Mouse (Mus musculus) ES-Bruce4 (cell line): ENCODE results near the gene Smg1. TPM values are rescaled to one million over a fixed set of nuclear protein-coding genes. Genes with fewer than 3 reads are reported as not detected.
A peak's percentile ranks its signal among the peaks of the same experiment; 100 is the strongest.

Experiments
- H3K27ac ChIP-seq: 2 replicates; pipeline ENCODE4 v1.5.1; 2012; ENCODE audit warnings: low read length, inconsistent platforms; ENCODE audit not compliant: insufficient read depth
- H3K27me3 ChIP-seq: 2 replicates; pipeline ENCODE4 v1.6.1; 2012; ENCODE audit warnings: mild to moderate bottlenecking, low read length, inconsistent platforms; ENCODE audit not compliant: control insufficient read depth, poor library complexity, insufficient read depth, severe bottlenecking
- H3K36me3 ChIP-seq: 2 replicates; pipeline ENCODE4 v1.6.1; 2012; ENCODE audit warnings: inconsistent platforms, mild to moderate bottlenecking, low read length, moderate library complexity; ENCODE audit not compliant: control insufficient read depth, poor library complexity, insufficient read depth, severe bottlenecking
- H3K4me1 ChIP-seq: one replicate; pipeline ENCODE4 v1.8.1; 2011; ENCODE audit warnings: low read length; ENCODE audit not compliant: control insufficient read depth, insufficient read depth
- H3K4me3 ChIP-seq: 2 replicates; pipeline ENCODE4 v1.5.1; 2011; ENCODE audit warnings: low read depth, mild to moderate bottlenecking, low read length
- H3K9ac ChIP-seq: 2 replicates; pipeline ENCODE4 v1.6.1; 2012; ENCODE audit warnings: low read depth, mild to moderate bottlenecking, inconsistent platforms; ENCODE audit not compliant: poor library complexity, severe bottlenecking
- H3K9me3 ChIP-seq: replicated peaks from 2 replicates; pipeline ENCODE4 v1.6.1; 2012; ENCODE audit warnings: mild to moderate bottlenecking, low read length, inconsistent platforms; ENCODE audit not compliant: control insufficient read depth, poor library complexity, insufficient read depth, severe bottlenecking
- CTCF ChIP-seq: IDR thresholded peaks from one replicate; pipeline ENCODE4 v1.8.1; 2011; ENCODE audit warnings: low read depth, low read length
- EP300 ChIP-seq: IDR thresholded peaks from 2 replicates; pipeline ENCODE4 v1.6.1; 2011; ENCODE audit warnings: low read depth, low read length; ENCODE audit not compliant: insufficient read depth
- POLR2A ChIP-seq: IDR thresholded peaks from one replicate; pipeline ENCODE4 v1.8.1; 2011; ENCODE audit warnings: low read length; ENCODE audit not compliant: insufficient read depth
- polyA plus RNA-seq: library from polyadenylated mRNA; stranded (reverse); fragments of >200 nt; gene quantifications from 2 replicates; pipeline ENCODE4 v1.2.4, GENCODE M21; 2011; ENCODE audit warnings: low read depth; ENCODE audit not compliant: missing spikeins, insufficient read depth, insufficient read length

Smg1 gene
- 87.1 and 90.8 TPM in 2 replicates for polyA plus RNA-seq

DNA sequence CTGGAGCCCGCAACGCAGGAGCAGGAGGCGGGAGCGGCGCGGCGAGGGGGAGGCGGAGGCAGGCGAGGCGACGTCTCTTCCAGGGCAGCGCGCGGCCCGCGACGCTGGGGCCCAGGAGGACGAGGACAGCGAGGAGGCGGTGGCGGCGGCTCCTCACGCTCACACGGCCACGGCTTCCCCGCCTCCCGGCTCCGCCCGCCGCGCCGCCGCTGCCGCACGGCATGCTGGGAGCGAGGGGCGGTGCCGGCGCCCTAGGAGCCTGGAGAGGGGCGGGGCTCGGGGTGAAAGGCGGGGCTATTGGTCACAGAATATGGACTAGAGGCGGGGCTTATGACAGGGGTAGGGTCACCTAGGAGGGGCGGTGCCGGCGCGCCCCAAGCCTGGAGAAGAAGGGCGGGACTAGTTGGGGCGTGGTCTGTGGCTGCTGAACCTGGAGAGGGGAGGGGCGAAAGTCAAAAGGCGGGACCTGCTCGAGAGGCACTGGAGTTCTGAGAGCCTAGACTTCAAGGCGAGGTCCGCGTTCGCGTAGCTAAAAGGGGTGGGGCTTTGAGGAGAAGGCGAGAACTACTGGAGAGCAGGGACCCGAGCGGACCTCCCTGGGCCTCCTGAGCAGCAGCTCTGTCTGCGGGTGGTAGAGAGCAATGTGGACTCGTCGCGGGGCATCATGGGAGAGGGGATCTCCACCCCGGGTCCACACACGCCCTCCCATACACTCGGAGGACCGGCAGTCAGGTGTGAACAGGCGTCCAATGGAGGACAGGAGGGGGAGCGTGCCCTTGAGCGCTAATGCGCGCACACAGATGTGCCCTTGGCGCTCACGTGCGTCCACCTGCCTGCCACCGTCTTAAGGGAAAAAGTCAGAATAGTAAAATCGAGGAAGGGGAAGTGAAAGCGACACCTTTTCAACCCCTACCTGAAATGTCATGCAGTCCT, at the start of gene Smg1:
Smg1 (minus strand) TSS at position 218 of the 933 bp plus-strand sequence.
- H3K36me3 ChIP-seq: no peaks in the 10 kb centered on the region
- no peaks in the 10 kb centered on the region for H3K4me1 ChIP-seq
- peak within 1 kb of the TSS; percentile 79 for H3K27ac ChIP-seq
- H3K27me3 ChIP-seq: no peaks in the 10 kb centered on the region
- no peaks in the 10 kb centered on the region for H3K9me3 ChIP-seq
- H3K9ac ChIP-seq: peak within 1 kb of the TSS; percentile 97
- TF ChIP-seq EP300 (peak; percentile 66; the same call in 1 of the 2 replicates), POLR2A (peak; percentile 54), CTCF (no peak)
- peak within 1 kb of the TSS; percentile 95 for H3K4me3 ChIP-seq

DNA sequence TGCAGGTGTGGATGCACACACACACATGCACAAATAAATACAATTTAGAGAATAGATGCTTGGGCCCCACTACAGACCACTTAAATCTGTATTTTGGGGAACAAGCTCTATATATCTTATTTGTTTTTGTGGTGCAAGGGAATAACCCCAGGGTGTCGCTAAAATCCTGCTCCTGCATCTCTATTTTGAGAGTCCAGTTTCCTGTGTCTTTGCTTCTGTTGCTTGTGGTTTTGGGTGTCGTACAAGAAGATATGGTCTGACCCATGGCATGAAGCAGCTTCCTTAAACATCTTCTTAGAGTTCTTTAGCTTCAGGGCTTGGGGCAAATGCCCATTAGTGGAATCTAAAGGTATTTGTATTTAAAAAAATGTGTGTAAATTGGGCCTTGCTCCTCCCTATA, 39.7 kb upstream of the Smg1 start:
- Histone ChIP-seq H3K9ac (no peak overlapping the region), H3K4me3 (no peak overlapping the region)
- no peak for TF ChIP-seq CTCF
- TF ChIP-seq EP300: no peak
- TF ChIP-seq POLR2A: no peak

GRCm38 (mm10) chr7:118282543-118282942, 39.1 kb upstream of the Smg1 start:
- no peaks in the 10 kb centered on the region for H3K27me3 ChIP-seq
- no peak overlapping the region for H3K9ac ChIP-seq
- TF ChIP-seq EP300 (no peak), POLR2A (no peak), CTCF (no peak)
- H3K27ac ChIP-seq: no peak overlapping the region
- H3K9me3 ChIP-seq: peaks cover 12% of the 10 kb centered on the region
- H3K36me3 ChIP-seq: no peaks in the 10 kb centered on the region
- H3K4me3 ChIP-seq: no peak overlapping the region
- H3K4me1 ChIP-seq: peaks cover 1% of the 10 kb centered on the region

More for the DNA sequence above, 39.7 kb upstream of the Smg1 start:
- Histone ChIP-seq H3K9me3 (peaks cover 12% of the 10 kb centered on the region), H3K4me1 (peaks cover 1% of the 10 kb centered on the region), H3K27ac (no peak overlapping the region), H3K36me3 (no peaks in the 10 kb centered on the region), H3K27me3 (no peaks in the 10 kb centered on the region)

GRCm38 (mm10) chr7:118279521-118279920, 36.1 kb upstream of the Smg1 start:
- TF ChIP-seq CTCF (no peak), EP300 (no peak), POLR2A (no peak)
- Histone ChIP-seq H3K27me3 (no peaks in the 10 kb centered on the region), H3K4me1 (peaks cover 4% of the 10 kb centered on the region), H3K36me3 (no peaks in the 10 kb centered on the region), H3K9me3 (peaks cover 12% of the 10 kb centered on the region), H3K27ac (no peak overlapping the region), H3K9ac (no peak overlapping the region), H3K4me3 (no peak overlapping the region)

DNA sequence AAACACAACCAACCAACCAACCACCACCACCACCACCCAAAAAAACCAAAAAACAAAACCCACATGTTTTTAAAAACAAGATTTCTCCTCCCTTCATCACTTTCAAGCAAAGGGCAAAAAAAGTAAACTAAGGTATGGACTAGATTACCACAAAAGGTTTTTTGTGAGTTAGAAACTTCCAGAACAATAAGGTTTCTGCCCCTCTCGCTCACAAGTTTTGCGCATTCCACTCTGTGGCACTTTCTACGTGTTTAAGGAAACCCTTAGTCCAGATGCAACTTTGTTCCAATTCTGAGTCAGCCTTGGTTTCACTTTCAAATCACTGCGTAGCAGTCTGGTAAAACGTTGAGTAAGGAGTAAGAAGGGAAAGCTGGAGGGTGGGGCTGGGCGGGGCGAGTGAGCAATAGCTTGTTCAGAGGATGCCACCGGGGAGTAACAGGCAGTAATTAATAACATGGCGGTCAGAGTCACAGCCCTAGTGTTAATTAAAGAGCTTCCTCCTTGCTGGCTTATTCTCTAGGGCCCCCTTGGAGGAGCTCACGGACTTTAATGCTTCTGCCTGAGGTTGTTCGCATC, 34.0 kb upstream of the Smg1 start:
- H3K36me3 ChIP-seq: no peaks in the 10 kb centered on the region
- peak overlapping the region; percentile 32 for H3K27ac ChIP-seq
- no peak overlapping the region for H3K4me3 ChIP-seq
- peaks cover 4% of the 10 kb centered on the region for H3K4me1 ChIP-seq
- H3K9me3 ChIP-seq: peaks cover 24% of the 10 kb centered on the region
- no peaks in the 10 kb centered on the region for H3K27me3 ChIP-seq
- TF ChIP-seq CTCF: no peak
- TF ChIP-seq EP300: no peak
- H3K9ac ChIP-seq: no peak overlapping the region
